Mouse (Mus musculus): ENCODE data around the gene Rabgap1l. TPM values are rescaled to one million over a fixed set of nuclear protein-coding genes. Genes with fewer than 3 reads are reported as not detected.

Rabgap1l gene
- polyA plus RNA-seq, 1 experiment from 2014 or later, result 93.4 TPM

DNA sequence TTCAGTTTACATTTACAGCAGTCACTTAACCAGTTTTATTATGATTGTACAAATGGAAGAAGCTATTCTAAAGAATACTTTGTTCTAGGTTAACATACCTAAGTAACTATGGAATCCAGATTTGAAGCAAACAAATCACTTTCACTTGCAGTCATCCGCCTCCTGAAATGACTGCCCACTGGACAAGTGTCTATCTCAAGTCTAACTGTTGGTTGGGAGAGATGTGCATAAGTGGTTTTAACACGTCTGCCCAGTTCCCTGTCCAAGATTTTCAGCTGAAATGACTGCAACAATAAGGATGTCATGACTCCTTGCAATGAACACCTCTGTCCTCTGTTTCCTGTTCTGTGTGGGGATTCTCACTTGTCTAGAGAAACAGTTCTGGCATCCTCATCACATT lies 27.4 kb downstream of the Rabgap1l start:
- no peak for ATAC-seq (replicated peaks; ENCODE audit: extremely low read depth, insufficient read depth, low FRiP score)
- Histone ChIP-seq H3K9me3 (replicated peaks; ENCODE audit: control insufficient read depth, low read length) (no peaks in the 10 kb centered on the region), H3K27me3 (ENCODE audit: control insufficient read depth, insufficient read depth, low read length) (no peaks in the 10 kb centered on the region), H3K9ac (ENCODE audit: low read length) (no peak overlapping the region), H3K4me1 (ENCODE audit: control insufficient read depth, insufficient read depth, low read length) (peaks cover 4% of the 10 kb centered on the region), H3K36me3 (ENCODE audit: control insufficient read depth, insufficient read depth) (no peaks in the 10 kb centered on the region), H3K27ac (ENCODE audit: low read length) (no peak overlapping the region), H3K4me3 (ENCODE audit: low read length) (no peak overlapping the region), H3K4me2 (ENCODE audit: low read depth, low read length) (no peak overlapping the region)
- 61% methylated on average over 2 of the region's 2 CpGs for WGBS

DNA sequence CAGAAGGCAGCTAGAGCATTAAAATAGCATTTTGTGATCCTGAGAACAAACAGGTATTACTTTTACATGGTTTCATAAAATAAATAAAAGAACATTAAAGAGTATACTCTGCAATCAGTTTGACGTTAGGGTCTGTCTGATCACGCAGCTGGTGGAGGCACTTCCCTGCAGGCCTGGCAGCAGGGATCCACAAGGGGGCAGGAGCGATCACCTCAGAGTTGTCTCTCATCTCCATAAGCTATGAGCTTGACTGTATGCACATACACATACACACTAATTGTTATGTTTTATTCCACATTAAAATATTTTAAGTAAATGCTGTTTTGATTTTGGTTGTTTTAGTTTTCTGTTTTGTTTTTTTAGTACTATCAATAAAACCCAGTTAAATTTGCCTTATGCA lies 34.8 kb downstream of the Rabgap1l start:
- 29% methylated on average over 3 of the region's 3 CpGs for WGBS
- Histone ChIP-seq H3K4me3 (ENCODE audit: low read length) (no peak overlapping the region), H3K27me3 (ENCODE audit: control insufficient read depth, insufficient read depth, low read length) (no peaks in the 10 kb centered on the region), H3K9ac (ENCODE audit: low read length) (no peak overlapping the region), H3K27ac (ENCODE audit: low read length) (no peak overlapping the region), H3K36me3 (ENCODE audit: control insufficient read depth, insufficient read depth) (no peaks in the 10 kb centered on the region), H3K9me3 (replicated peaks; ENCODE audit: control insufficient read depth, low read length) (no peaks in the 10 kb centered on the region), H3K4me1 (ENCODE audit: control insufficient read depth, insufficient read depth, low read length) (0 out of 2 replicates have a peak, but pooled peaks cover 2% of the 10 kb centered on the region), H3K4me2 (ENCODE audit: low read depth, low read length) (no peak overlapping the region)
- no peak; the same call in 1 of the 2 replicates for ATAC-seq (replicated peaks; ENCODE audit: extremely low read depth, insufficient read depth, low FRiP score)

DNA sequence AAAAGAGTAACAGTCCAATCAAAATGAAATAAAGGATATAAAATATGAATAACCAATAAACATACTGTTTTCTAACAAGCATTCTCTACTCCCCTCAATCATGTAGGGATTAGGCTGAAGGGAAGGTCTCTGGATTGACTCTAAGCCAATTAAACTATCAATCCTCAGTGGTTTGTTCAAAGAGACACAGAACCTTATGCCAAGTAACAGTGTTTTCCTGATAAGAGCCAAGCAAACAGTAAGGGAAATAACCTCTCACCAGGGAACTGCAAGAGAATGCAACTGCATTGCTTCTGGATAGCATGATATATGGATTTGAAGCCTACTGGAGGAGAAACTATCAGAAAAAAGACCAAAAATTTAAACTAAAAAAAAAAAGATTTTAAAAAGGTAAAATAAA lies 37.7 kb downstream of the Rabgap1l start:
- Histone ChIP-seq H3K9me3 (replicated peaks; ENCODE audit: control insufficient read depth, low read length) (no peaks in the 10 kb centered on the region), H3K27me3 (ENCODE audit: control insufficient read depth, insufficient read depth, low read length) (no peaks in the 10 kb centered on the region)
- ATAC-seq (replicated peaks; ENCODE audit: extremely low read depth, insufficient read depth, low FRiP score), result no peak

DNA sequence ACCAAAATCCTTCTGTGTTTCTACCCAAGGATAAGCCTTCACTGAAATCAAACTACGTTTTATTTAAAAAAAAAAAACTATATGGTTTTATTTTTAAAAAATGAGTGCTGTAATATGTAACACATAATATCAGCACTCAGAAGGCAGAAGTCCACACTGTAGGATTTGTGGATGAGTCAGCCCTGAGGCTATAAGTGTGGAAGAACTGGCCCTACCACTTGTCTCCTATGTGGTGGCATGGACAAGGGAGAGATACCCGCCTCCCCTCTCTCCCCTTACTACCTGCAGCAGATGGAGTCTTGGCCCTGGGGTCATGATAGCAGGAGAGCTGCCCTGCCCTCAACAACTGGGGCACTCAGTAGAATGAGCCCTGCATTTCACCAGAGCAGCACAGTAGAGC lies 42.4 kb downstream of the Rabgap1l start:
- no peak for ATAC-seq (replicated peaks; ENCODE audit: extremely low read depth, insufficient read depth, low FRiP score)
- Histone ChIP-seq H3K9me3 (replicated peaks; ENCODE audit: control insufficient read depth, low read length) (no peaks in the 10 kb centered on the region), H3K36me3 (ENCODE audit: control insufficient read depth, insufficient read depth) (no peaks in the 10 kb centered on the region), H3K9ac (ENCODE audit: low read length) (no peak overlapping the region), H3K4me3 (ENCODE audit: low read length) (no peak overlapping the region), H3K27ac (ENCODE audit: low read length) (peak overlapping the region; percentile 11), H3K27me3 (ENCODE audit: control insufficient read depth, insufficient read depth, low read length) (no peaks in the 10 kb centered on the region), H3K4me2 (ENCODE audit: low read depth, low read length) (no peak overlapping the region), H3K4me1 (ENCODE audit: control insufficient read depth, insufficient read depth, low read length) (peaks cover 13% of the 10 kb centered on the region)
- 56% methylated on average over 2 of the region's 2 CpGs for WGBS

More for the DNA sequence above, 37.7 kb downstream of the Rabgap1l start:
- no peak overlapping the region for H3K4me3 ChIP-seq (ENCODE audit: low read length)
- no peak overlapping the region for H3K4me2 ChIP-seq (ENCODE audit: low read depth, low read length)
- H3K9ac ChIP-seq (ENCODE audit: low read length), result no peak overlapping the region
- no peaks in the 10 kb centered on the region for H3K36me3 ChIP-seq (ENCODE audit: control insufficient read depth, insufficient read depth)
- H3K4me1 ChIP-seq (ENCODE audit: control insufficient read depth, insufficient read depth, low read length), result peaks cover 6% of the 10 kb centered on the region
- H3K27ac ChIP-seq (ENCODE audit: low read length), result no peak overlapping the region

DNA sequence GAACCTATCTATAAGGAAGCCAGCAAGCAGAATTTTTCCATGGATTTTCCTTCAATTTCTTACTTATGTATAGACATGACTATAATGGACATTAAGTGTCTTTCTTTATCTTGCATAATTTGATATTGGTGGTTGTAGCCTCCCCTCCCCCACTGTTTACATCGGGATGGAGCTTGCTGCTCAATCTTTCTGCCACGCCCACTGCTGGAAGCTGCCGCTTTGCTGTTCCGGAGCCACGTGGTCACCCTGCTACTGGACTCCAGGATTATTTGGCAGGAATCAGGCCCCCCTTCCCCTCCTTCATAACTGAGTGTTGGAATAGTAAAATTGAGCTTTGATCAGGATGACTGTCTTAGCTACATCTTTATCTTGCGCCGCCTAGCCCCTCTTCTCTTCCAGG lies 46.2 kb downstream of the Rabgap1l start:
- ATAC-seq (replicated peaks; ENCODE audit: extremely low read depth, insufficient read depth, low FRiP score), result no peak

DNA sequence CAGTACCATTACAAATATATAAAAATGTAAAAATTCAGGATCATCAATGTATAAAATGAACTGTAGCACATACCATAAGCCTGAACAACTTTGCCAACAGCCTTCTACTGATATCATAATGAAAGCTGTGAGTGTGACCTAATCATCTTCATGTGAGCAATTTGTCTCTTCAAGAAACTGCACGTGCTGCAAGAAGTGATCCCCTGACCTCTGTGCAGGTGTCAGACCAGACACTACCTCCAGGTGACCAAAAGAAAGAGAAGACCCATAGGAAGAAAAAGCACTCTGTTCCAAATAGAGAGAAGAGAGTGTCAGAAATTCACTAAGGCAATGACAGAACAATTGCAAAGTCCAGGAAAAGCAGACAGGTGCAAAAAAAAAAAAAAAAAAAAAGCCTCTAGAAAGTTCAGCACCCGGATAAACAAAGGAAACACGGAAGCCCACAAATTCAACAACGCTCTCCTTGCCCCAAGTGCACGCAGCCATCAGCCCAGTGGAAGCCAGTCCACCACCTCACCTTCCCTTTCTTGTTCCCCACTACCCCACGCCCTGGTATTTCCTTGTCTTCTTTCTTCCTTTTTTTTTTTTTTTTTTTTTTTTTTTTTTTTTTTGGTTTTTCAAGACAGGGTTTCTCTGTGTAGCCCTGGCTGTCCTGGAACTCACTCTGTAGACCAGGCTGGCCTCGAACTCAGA lies 47.6 kb downstream of the Rabgap1l start:
- 88% methylated on average over 7 of the region's 7 CpGs for WGBS
- no peaks in the 10 kb centered on the region for H3K36me3 ChIP-seq (ENCODE audit: control insufficient read depth, insufficient read depth)
- H3K4me1 ChIP-seq (ENCODE audit: control insufficient read depth, insufficient read depth, low read length), result peaks cover 13% of the 10 kb centered on the region
- ATAC-seq (replicated peaks; ENCODE audit: extremely low read depth, insufficient read depth, low FRiP score), result no peak
- no peaks in the 10 kb centered on the region for H3K9me3 ChIP-seq (replicated peaks; ENCODE audit: control insufficient read depth, low read length)
- no peak overlapping the region for H3K27ac ChIP-seq (ENCODE audit: low read length)
- no peak overlapping the region for H3K4me3 ChIP-seq (ENCODE audit: low read length)
- H3K27me3 ChIP-seq (ENCODE audit: control insufficient read depth, insufficient read depth, low read length), result no peaks in the 10 kb centered on the region
- no peak overlapping the region for H3K4me2 ChIP-seq (ENCODE audit: low read depth, low read length)
- no peak overlapping the region for H3K9ac ChIP-seq (ENCODE audit: low read length)

More for the DNA sequence above, 46.2 kb downstream of the Rabgap1l start:
- no peak overlapping the region for H3K9ac ChIP-seq (ENCODE audit: low read length)
- no peaks in the 10 kb centered on the region for H3K27me3 ChIP-seq (ENCODE audit: control insufficient read depth, insufficient read depth, low read length)
- H3K4me3 ChIP-seq (ENCODE audit: low read length), result no peak overlapping the region
- no peak overlapping the region for H3K27ac ChIP-seq (ENCODE audit: low read length)
- 30% methylated on average over 7 of the region's 7 CpGs for WGBS
- H3K4me1 ChIP-seq (ENCODE audit: control insufficient read depth, insufficient read depth, low read length), result peaks cover 17% of the 10 kb centered on the region
- no peaks in the 10 kb centered on the region for H3K9me3 ChIP-seq (replicated peaks; ENCODE audit: control insufficient read depth, low read length)
- H3K4me2 ChIP-seq (ENCODE audit: low read depth, low read length), result no peak overlapping the region; the same call in 1 of the 2 replicates
- no peaks in the 10 kb centered on the region for H3K36me3 ChIP-seq (ENCODE audit: control insufficient read depth, insufficient read depth)

DNA sequence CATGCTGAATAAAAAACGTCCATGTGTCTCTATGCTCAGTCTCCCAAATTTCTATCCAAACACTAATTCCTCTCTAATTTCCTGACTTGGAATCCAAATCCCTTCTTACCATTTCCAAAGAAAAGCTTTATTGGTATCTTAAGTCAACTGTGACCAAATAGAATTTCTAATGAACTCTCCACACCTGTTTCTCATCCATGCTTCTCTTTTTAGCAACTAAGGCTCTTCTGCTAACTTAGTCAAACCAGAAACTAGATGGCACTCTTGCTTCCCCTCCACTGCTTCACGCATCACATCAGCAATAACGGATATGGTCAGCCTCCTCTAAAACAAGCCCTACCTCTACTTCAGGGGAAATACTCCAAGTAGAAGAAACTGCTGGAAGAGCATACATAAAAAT lies 49.0 kb downstream of the Rabgap1l start:
- H3K4me1 ChIP-seq (ENCODE audit: control insufficient read depth, insufficient read depth, low read length), result peaks cover 11% of the 10 kb centered on the region
- ATAC-seq (replicated peaks; ENCODE audit: extremely low read depth, insufficient read depth, low FRiP score), result no peak
- H3K4me3 ChIP-seq (ENCODE audit: low read length), result no peak overlapping the region
- no peaks in the 10 kb centered on the region for H3K9me3 ChIP-seq (replicated peaks; ENCODE audit: control insufficient read depth, low read length)
- no peak overlapping the region for H3K4me2 ChIP-seq (ENCODE audit: low read depth, low read length)
- 30% methylated on average over 3 of the region's 3 CpGs for WGBS
- no peak overlapping the region for H3K27ac ChIP-seq (ENCODE audit: low read length)
- no peaks in the 10 kb centered on the region for H3K36me3 ChIP-seq (ENCODE audit: control insufficient read depth, insufficient read depth)
- H3K9ac ChIP-seq (ENCODE audit: low read length), result no peak overlapping the region
- H3K27me3 ChIP-seq (ENCODE audit: control insufficient read depth, insufficient read depth, low read length), result no peaks in the 10 kb centered on the region

DNA sequence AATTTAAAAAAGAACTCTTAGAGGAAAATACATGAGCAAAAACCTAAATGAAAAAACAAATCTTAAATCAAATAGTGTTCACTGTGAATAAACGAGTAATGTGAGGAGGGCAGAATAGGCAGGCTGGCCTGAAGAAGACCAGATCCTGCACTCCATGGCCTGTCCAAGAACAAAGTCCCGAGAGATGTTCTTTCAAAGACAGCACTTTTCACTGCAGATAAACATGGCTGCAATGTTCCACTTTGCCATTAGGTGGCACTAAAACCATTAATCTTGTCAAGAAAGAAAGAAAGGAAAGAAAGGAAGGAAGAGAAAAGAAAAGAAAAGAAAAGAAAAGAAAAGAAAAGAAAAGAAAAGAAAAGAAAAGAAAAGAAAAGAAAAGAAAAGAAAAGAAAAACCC lies 49.8 kb downstream of the Rabgap1l start:
- no peaks in the 10 kb centered on the region for H3K36me3 ChIP-seq (ENCODE audit: control insufficient read depth, insufficient read depth)
- H3K4me3 ChIP-seq (ENCODE audit: low read length), result no peak overlapping the region
- H3K27me3 ChIP-seq (ENCODE audit: control insufficient read depth, insufficient read depth, low read length), result no peaks in the 10 kb centered on the region
- H3K4me2 ChIP-seq (ENCODE audit: low read depth, low read length), result no peak overlapping the region
- H3K9ac ChIP-seq (ENCODE audit: low read length), result no peak overlapping the region
- no peaks in the 10 kb centered on the region for H3K9me3 ChIP-seq (replicated peaks; ENCODE audit: control insufficient read depth, low read length)
- H3K4me1 ChIP-seq (ENCODE audit: control insufficient read depth, insufficient read depth, low read length), result peaks cover 11% of the 10 kb centered on the region
- no peak overlapping the region for H3K27ac ChIP-seq (ENCODE audit: low read length)
- no peak for ATAC-seq (replicated peaks; ENCODE audit: extremely low read depth, insufficient read depth, low FRiP score)
- WGBS, result 7% methylated on average over 2 of the region's 2 CpGs

DNA sequence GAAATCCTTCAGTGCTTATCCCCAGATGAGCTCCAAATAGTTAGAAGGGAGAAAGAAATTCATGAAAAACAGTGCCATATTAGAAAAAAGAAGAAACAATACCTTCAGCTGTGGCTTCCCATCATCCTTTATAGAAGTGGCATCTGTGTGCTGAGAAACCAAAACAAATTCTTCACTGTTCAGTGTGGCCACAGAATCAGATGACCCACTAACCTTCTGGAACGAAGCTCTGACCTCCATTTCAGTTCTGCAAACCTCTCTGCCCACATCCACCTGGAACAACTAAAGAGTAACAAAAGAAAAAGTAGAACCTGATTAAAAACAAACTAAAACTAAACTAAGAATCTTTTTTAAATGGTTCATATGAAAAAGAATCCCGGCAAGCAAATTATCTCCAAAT lies 52.4 kb downstream of the Rabgap1l start:
- Histone ChIP-seq H3K9me3 (replicated peaks; ENCODE audit: control insufficient read depth, low read length) (no peaks in the 10 kb centered on the region), H3K9ac (ENCODE audit: low read length) (no peak overlapping the region), H3K27me3 (ENCODE audit: control insufficient read depth, insufficient read depth, low read length) (no peaks in the 10 kb centered on the region), H3K4me3 (ENCODE audit: low read length) (no peak overlapping the region), H3K27ac (ENCODE audit: low read length) (no peak overlapping the region), H3K4me2 (ENCODE audit: low read depth, low read length) (no peak overlapping the region), H3K4me1 (ENCODE audit: control insufficient read depth, insufficient read depth, low read length) (peaks cover 6% of the 10 kb centered on the region; the same call in 1 of the 2 replicates), H3K36me3 (ENCODE audit: control insufficient read depth, insufficient read depth) (no peaks in the 10 kb centered on the region)
- ATAC-seq (replicated peaks; ENCODE audit: extremely low read depth, insufficient read depth, low FRiP score), result no peak
- 45% methylated on average over 2 of the region's 2 CpGs for WGBS

Measured in heart, embryonic 16.5 days (tissue).